Mouse (Mus musculus): Measurements from ENCODE around the gene Exoc1. TPM values are rescaled to one million over a fixed set of nuclear protein-coding genes. Genes with fewer than 3 reads are reported as not detected.

Exoc1 gene
- total and polyA plus RNA-seq, 3 experiments, result 34.2 to 40.8 TPM; not detected in 1

DNA sequence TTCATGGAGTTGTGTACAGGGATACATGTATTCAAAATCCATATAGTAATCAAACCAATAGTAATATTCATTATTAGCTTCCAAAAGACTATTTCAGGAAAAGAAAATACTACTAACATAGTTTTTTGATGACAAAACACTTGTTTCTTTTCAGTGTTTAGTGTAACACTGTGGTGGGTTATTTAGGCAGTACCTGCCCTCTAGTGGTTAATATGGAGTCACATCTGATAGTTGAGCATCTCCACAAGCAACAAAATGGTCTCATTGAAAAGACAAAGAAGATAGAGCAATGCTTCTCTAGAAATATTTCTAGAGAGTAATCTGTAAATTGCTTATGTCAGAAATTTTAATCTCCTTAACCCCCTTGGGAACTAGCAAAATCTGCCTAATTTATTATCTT, 11.7 kb downstream of the Exoc1 start (continued):
- TF ChIP-seq ELF1 (IDR thresholded peaks at IDR 0.05; ENCODE audit: low read depth, low read length) (no peak), SMC3 (IDR thresholded peaks at IDR 0.05; ENCODE audit: low read depth, low read length) (peak; percentile 69), JUND (IDR thresholded peaks at IDR 0.05; ENCODE audit: low read depth, low read length) (no peak), HCFC1 (IDR thresholded peaks at IDR 0.05; ENCODE audit: low read depth, low read length) (no peak), SIN3A (IDR thresholded peaks at IDR 0.05; ENCODE audit: low read length) (no peak), MAZ (IDR thresholded peaks at IDR 0.05; ENCODE audit: low read depth, low read length) (no peak), USF2 (IDR thresholded peaks at IDR 0.05; ENCODE audit: borderline replicate concordance in 1 of 2, insufficient read depth in 1 of 2, low read depth in 1 of 2, low read length in 2 of 2) (no peak), ZMIZ1 (IDR thresholded peaks at IDR 0.05; ENCODE audit: low read depth, low read length) (no peak)

DNA sequence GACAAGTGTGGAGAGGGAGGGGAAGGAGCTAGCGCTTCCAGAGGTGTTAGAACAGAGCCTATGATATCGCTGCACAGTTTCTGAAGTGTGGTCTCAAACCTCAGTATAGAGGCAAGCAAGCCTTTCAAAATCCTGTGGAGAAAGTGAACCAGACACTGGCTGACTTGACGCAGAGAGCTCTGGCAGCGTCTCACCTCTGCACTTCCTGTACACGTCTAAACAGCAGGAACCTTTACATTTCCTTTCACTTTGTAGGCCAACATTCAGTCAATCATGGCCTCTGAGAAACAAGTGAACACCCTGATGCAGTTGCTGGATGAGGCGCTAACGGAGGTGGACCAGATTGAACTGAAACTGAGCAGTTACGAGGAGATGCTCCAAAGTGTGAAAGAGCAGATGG, 14.1 kb downstream of the Exoc1 start:
- H3K27me3 ChIP-seq (ENCODE audit: control insufficient read depth in 1 of 2, insufficient read depth in 2 of 2, low read length in 2 of 2), result no peaks in the 10 kb centered on the region
- H3K27ac ChIP-seq (ENCODE audit: control insufficient read depth, low read depth, low read length), result no peak overlapping the region
- H3K79me2 ChIP-seq (ENCODE audit: control insufficient read depth, insufficient read depth, low read length, poor library complexity), result no peaks in the 10 kb centered on the region
- H3K4me3 ChIP-seq (ENCODE audit: control insufficient read depth in 1 of 2, insufficient read depth in 1 of 2, low read depth in 2 of 2, low read length in 2 of 2), result no peak overlapping the region
- H3K9me3 ChIP-seq (replicated peaks; ENCODE audit: insufficient read depth, low read length), result no peaks in the 10 kb centered on the region
- DNase-seq (ENCODE audit: low read depth, low spot score), result no peak
- TF ChIP-seq BHLHE40 (IDR thresholded peaks at IDR 0.05; ENCODE audit: borderline replicate concordance, low read depth, low read length), result no peak
- no peak for TF ChIP-seq ZC3H11A (IDR thresholded peaks at IDR 0.05; ENCODE audit: low read depth, low read length)
- no peak for TF ChIP-seq RCOR1 (IDR thresholded peaks at IDR 0.05; ENCODE audit: low read depth, low read length)
- TF ChIP-seq CHD1 (IDR thresholded peaks at IDR 0.05; ENCODE audit: low read depth, low read length), result no peak
- no peak for TF ChIP-seq EP300 (IDR thresholded peaks at IDR 0.05; ENCODE audit: low read depth in 1 of 2, low read length in 2 of 2)
- no peak for TF ChIP-seq MAZ (IDR thresholded peaks at IDR 0.05; ENCODE audit: low read depth, low read length)
- TF ChIP-seq KAT2A (conservative IDR thresholded peaks at IDR 0.05; ENCODE audit: low read depth, low read length), result no peak
- TF ChIP-seq E2F4 (IDR thresholded peaks at IDR 0.05; ENCODE audit: borderline replicate concordance, low read depth, low read length), result no peak
- no peak for TF ChIP-seq SMC3 (IDR thresholded peaks at IDR 0.05; ENCODE audit: low read depth, low read length)
- TF ChIP-seq MEF2A (IDR thresholded peaks at IDR 0.05; ENCODE audit: extremely low read depth, insufficient replicate concordance, low read depth, low read length, poor library complexity, severe bottlenecking), result no peak
- H3K36me3 ChIP-seq (ENCODE audit: control insufficient read depth in 1 of 2, insufficient read depth in 2 of 2, low read length in 2 of 2), result peaks cover 0 to 6% of the 10 kb centered on the region in 2 experiments; a peak in 2 of 4 replicates
- H3K9ac ChIP-seq (ENCODE audit: control insufficient read depth, low read depth, low read length, poor library complexity, severe bottlenecking), result no peak overlapping the region
- H3K4me1 ChIP-seq (ENCODE audit: control insufficient read depth in 1 of 2, insufficient read depth in 2 of 2, low read length in 2 of 2), result no peaks in the 10 kb centered on the region

DNA sequence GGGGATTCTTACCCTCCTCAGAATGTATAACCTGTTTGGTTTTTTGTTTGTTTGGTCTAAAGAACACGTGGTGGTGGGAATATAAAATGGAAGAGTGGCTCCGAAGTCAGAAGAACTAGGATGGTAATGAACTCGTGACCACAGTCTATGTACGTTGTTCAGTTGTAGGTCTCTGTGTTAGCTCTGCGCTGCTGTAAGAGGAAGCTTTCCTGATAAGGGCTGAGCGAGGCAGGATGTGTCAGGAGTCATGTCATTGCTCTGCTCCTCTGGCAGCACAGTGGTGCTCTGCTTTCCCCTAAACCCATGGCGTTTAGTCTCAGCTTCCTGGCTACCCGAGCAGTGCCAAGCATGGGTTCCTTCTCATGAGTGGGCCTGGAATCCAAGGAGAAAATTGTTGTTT, 21.3 kb downstream of the Exoc1 start:
- Histone ChIP-seq H3K36me3 (ENCODE audit: control insufficient read depth in 1 of 2, insufficient read depth in 2 of 2, low read length in 2 of 2) (peaks cover 6 to 9% of the 10 kb centered on the region in 2 experiments), H3K4me3 (ENCODE audit: control insufficient read depth in 1 of 2, insufficient read depth in 1 of 2, low read depth in 2 of 2, low read length in 2 of 2) (no peak overlapping the region)
- no peak for TF ChIP-seq SMC3 (IDR thresholded peaks at IDR 0.05; ENCODE audit: low read depth, low read length)
- TF ChIP-seq RCOR1 (IDR thresholded peaks at IDR 0.05; ENCODE audit: low read depth, low read length), result 0 out of 2 replicates have a peak, but pooled peaks have one; percentile 10
- TF ChIP-seq USF1 (IDR thresholded peaks at IDR 0.05; ENCODE audit: low read depth, low read length), result 0 out of 2 replicates have a peak, but pooled peaks have one; percentile 25
- no peak for TF ChIP-seq SIN3A (IDR thresholded peaks at IDR 0.05; ENCODE audit: low read length)
- no peak for TF ChIP-seq ELF1 (IDR thresholded peaks at IDR 0.05; ENCODE audit: low read depth, low read length)
- no peak for TF ChIP-seq POLR2AphosphoS2 (IDR thresholded peaks at IDR 0.05; ENCODE audit: low read length)
- peak; percentile 52 for TF ChIP-seq GATA1 (IDR thresholded peaks at IDR 0.05; ENCODE audit: low read depth, low read length)
- TF ChIP-seq NRF1 (IDR thresholded peaks at IDR 0.05; ENCODE audit: insufficient read depth, low read depth, low read length, poor library complexity, severe bottlenecking), result no peak
- TF ChIP-seq RAD21 (IDR thresholded peaks at IDR 0.05; ENCODE audit: low read depth, low read length), result no peak
- 0 out of 2 replicates have a peak, but pooled peaks have one; percentile 46 for TF ChIP-seq TBP (IDR thresholded peaks at IDR 0.05; ENCODE audit: low read depth, low read length)
- TF ChIP-seq CHD2 (IDR thresholded peaks at IDR 0.05; ENCODE audit: low read length), result no peak
- TF ChIP-seq ZNF384 (IDR thresholded peaks at IDR 0.05; ENCODE audit: low read depth, low read length), result no peak
- TF ChIP-seq TAL1 (IDR thresholded peaks at IDR 0.05; ENCODE audit: low read length), result no peak
- peak; percentile 13 to 43; a peak in 1 of 4 replicates for TF ChIP-seq EP300 (IDR thresholded peaks at IDR 0.05; ENCODE audit: low read depth in 1 of 2, low read length in 2 of 2)
- no peak for TF ChIP-seq POLR2AphosphoS5 (IDR thresholded peaks at IDR 0.05; ENCODE audit: borderline replicate concordance, low read depth, low read length)

More for the DNA sequence above, 21.3 kb downstream of the Exoc1 start:
- H3K9ac ChIP-seq (ENCODE audit: control insufficient read depth, low read depth, low read length, poor library complexity, severe bottlenecking), result no peak overlapping the region
- H3K27me3 ChIP-seq (ENCODE audit: control insufficient read depth in 1 of 2, insufficient read depth in 2 of 2, low read length in 2 of 2), result no peaks in the 10 kb centered on the region
- H3K27ac ChIP-seq (ENCODE audit: control insufficient read depth, low read depth, low read length), result no peak overlapping the region
- peaks cover 1 to 8% of the 10 kb centered on the region in 2 experiments; a peak in 3 of 4 replicates for H3K4me1 ChIP-seq (ENCODE audit: control insufficient read depth in 1 of 2, insufficient read depth in 2 of 2, low read length in 2 of 2)
- H3K79me2 ChIP-seq (ENCODE audit: control insufficient read depth, insufficient read depth, low read length, poor library complexity), result no peaks in the 10 kb centered on the region
- H3K9me3 ChIP-seq (replicated peaks; ENCODE audit: insufficient read depth, low read length), result no peaks in the 10 kb centered on the region
- DNase-seq (ENCODE audit: low read depth, low spot score), result peak; percentile 68
